Mouse (Mus musculus) kidney, embryonic 16.5 days (tissue): ENCODE results near the gene Olfr692. TPM values are rescaled to one million over a fixed set of nuclear protein-coding genes. Genes with fewer than 3 reads are reported as not detected.
"Not testable (repeated sequence)": the region's sequence is repeated elsewhere in the genome, so short reads cannot be mapped to it uniquely, and the experiment has no call there.

Source experiments
- ATAC-seq: fragments of 200-750 bp; cut with Nextera tagmentation; 2 replicates; pipeline ENCODE4 v1.8.0; 2017; ENCODE audit warnings: moderate TSS enrichment; ENCODE audit not compliant: low FRiP score, low TSS enrichment
- H3K27ac ChIP-seq: fragments of 300-500 bp; sonication (generic); 2 replicates; pipeline ENCODE4 v1.5.1; 2014; ENCODE audit warnings: low read length
- H3K27me3 ChIP-seq: fragments of 300-500 bp; sonication (generic); 2 replicates; pipeline ENCODE4 v1.6.1; 2014; ENCODE audit warnings: low read length, control low read depth, mixed read lengths; ENCODE audit not compliant: insufficient read depth
- H3K36me3 ChIP-seq: fragments of 300-500 bp; sonication (generic); 2 replicates; pipeline ENCODE4 v1.6.1; 2014; ENCODE audit warnings: low read length, control low read depth, mixed read lengths; ENCODE audit not compliant: insufficient read depth
- H3K4me1 ChIP-seq: fragments of 300-500 bp; sonication (generic); 2 replicates; pipeline ENCODE4 v1.6.1; 2014; ENCODE audit warnings: low read length, control low read depth, mixed read lengths; ENCODE audit not compliant: insufficient read depth
- H3K4me2 ChIP-seq: fragments of 300-500 bp; sonication (generic); replicated peaks from 2 replicates; pipeline ENCODE4 v1.6.1; 2014; ENCODE audit warnings: low read depth, low read length
- H3K4me3 ChIP-seq: fragments of 300-500 bp; sonication (generic); 2 replicates; pipeline ENCODE4 v1.5.1; 2014; ENCODE audit warnings: mild to moderate bottlenecking, low read length
- H3K9ac ChIP-seq: fragments of 300-500 bp; sonication (generic); replicated peaks from 2 replicates; pipeline ENCODE4 v1.6.1; 2014; ENCODE audit warnings: low read length
- H3K9me3 ChIP-seq: fragments of 300-500 bp; sonication (generic); 2 replicates; pipeline ENCODE4 v1.6.1; 2016; ENCODE audit warnings: low read length, control low read depth
- WGBS: fragments of 180-500 bp; shearing (Covaris S2); extraction: QIAGEN DNeasy Blood & Tissue Kit; methylation state at CpG from one replicate; pipeline ENCODE4 v1.1.7; 2014; 5-methylcytosine and 5-hydroxymethylcytosine counted together
- polyA plus RNA-seq: library from polyadenylated mRNA; unstranded; fragments of >200 nt; fragmentation: Nextera tagmentation; extraction: Ambion mirVana; gene quantifications from 2 replicates; pipeline ENCODE4 v1.2.1, GENCODE M21; 2015

The Olfr692 gene
- polyA plus RNA-seq, 1 experiment from 2014 or later = not detected

DNA sequence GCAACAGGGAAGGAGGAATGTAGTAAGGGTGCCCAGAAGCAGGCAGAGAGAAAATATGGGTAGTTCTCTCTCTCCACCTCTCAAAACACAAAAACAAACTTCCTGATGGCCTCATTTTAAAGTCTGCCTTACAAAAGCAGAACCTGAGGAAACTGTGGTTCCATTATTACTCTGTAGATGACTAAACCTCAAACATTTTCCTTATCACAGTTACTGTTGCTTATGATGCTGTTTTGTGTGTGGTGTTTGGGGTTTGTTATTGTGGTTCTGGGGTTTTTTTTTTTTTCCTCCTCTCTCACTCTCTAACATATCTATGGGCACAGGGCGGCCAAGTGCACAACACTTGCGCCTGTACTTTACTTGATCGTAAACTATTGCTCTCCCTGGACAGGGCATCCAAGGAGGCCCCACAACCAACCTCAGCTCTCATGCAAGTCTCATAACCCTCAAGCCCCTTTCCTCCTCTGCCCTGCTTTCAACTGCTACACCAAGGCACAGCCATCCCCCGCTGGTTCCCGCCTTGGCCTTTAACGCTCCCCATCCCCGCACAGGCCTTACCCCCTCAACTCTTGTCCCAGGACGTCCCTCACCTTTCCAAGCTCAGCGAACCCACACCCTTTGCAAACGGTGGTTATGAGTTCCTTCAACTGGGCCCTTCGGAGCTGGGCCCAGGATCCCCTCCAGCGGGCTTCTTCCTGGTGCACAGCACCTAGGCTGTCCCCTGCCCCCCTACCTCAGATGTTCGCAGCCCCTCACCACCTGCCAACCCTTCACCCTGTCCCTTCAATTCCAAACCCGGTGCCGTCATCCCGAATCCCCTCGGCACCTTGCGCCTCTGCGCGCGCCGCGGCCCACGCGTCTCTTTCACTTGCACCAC, 31.3 kb downstream of the Olfr692 start:
- Histone ChIP-seq H3K36me3 (no peaks in the 10 kb centered on the region), H3K27me3 (no peaks in the 10 kb centered on the region), H3K9ac (peak overlapping the region; percentile 92), H3K4me2 (peak overlapping the region; percentile 65), H3K4me1 (peaks cover 14% of the 10 kb centered on the region), H3K27ac (peak overlapping the region; percentile 63; the same call in 1 of the 2 replicates), H3K4me3 (peak overlapping the region; percentile 94), H3K9me3 (no peaks in the 10 kb centered on the region)
- under 1% methylated on average over 25 of the region's 25 CpGs for WGBS
- no peak; the same call in 1 of the 2 replicates for ATAC-seq

DNA sequence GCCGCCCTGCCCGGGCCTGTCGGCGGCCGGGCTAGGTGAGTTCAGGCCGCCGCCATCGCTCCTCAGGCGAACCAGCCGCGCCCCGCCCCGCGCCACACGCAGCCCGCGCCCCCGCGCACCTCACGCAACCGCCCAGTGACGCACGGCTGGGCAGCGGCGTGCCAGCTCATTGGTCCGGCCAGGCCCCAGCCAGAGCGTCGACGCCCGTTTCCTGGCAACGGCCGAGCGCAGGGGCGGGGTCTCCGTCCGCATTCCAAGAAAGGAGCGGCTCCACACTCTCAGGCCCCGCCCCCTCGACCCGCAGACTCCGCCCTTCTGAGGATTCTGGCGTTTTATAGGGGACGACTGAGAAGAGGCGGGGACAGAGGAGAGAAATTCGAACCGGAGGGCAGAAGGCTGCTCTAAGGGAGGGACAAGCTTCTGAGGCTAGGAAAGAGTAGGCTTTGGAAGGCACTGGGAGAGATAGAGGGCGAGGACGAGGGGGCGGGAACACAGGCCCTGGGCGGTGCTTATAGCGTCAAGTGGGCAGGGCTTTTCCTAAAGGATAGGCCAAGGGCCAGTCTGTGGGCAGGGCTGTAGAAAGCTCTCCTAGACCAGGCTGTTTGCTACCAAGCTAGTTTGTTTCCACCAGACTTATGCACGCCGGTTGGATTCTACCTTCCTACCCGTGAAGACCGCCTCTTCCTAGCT, 32.0 kb downstream of the Olfr692 start, which contains the start of gene Fam160a2:
Gene Fam160a2 (minus strand): TSS at position 120 of the 690 bp plus-strand sequence.
- peaks cover 14% of the 10 kb centered on the region for H3K4me1 ChIP-seq
- no peaks in the 10 kb centered on the region for H3K9me3 ChIP-seq
- peak within 1 kb of the TSS; percentile 87 for H3K27ac ChIP-seq
- H3K4me2 ChIP-seq = peak within 1 kb of the TSS; percentile 65
- H3K36me3 ChIP-seq = no peaks in the 10 kb centered on the region
- H3K9ac ChIP-seq = peak within 1 kb of the TSS; percentile 92
- under 1% methylated on average over 55 of the region's 55 CpGs for WGBS
- H3K27me3 ChIP-seq = no peaks in the 10 kb centered on the region
- H3K4me3 ChIP-seq = peak within 1 kb of the TSS; percentile 94
- peak; percentile 99 for ATAC-seq

DNA sequence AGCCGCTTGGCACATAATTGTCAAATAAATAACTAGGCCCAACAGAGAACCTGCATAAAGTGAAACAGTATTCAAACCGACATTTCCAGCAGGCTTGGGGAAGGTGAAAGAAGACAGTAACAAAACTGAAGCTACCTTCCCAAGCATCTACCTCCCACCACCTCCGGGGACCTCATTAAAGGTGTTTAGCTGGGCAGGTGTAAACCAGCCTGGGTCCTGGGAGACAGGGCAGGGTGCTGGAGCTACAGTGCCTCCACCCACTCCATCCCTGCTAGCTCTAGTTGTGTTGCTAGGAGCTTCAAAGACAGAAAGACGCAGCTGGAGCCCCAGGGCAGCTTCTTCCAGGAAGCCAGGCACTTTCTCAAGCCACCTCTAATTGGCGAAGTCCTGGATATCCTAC, 36.2 kb downstream of the Olfr692 start, which contains the start of gene Cnga4:
Gene Cnga4 (plus strand): TSS at position 301 of the 400 bp plus-strand sequence.
- H3K9ac ChIP-seq = no peak within 1 kb of the TSS
- no peaks in the 10 kb centered on the region for H3K36me3 ChIP-seq
- H3K27ac ChIP-seq = no peak within 1 kb of the TSS
- peaks cover 3% of the 10 kb centered on the region; the same call in 1 of the 2 replicates for H3K4me1 ChIP-seq
- no peak within 1 kb of the TSS for H3K4me3 ChIP-seq
- 73% methylated on average over 5 of the region's 5 CpGs for WGBS
- H3K9me3 ChIP-seq = no peaks in the 10 kb centered on the region
- no peak within 1 kb of the TSS for H3K4me2 ChIP-seq
- H3K27me3 ChIP-seq = no peaks in the 10 kb centered on the region
- ATAC-seq = no peak

GRCm38 (mm10) chr7:105406322-105406721, 38.3 kb downstream of the Olfr692 start:
- 83% methylated on average over 1 of the region's 1 CpGs for WGBS
- Histone ChIP-seq H3K4me1 (no peaks in the 10 kb centered on the region), H3K9me3 (no peaks in the 10 kb centered on the region), H3K4me2 (no peak overlapping the region), H3K36me3 (no peaks in the 10 kb centered on the region), H3K4me3 (no peak overlapping the region), H3K9ac (no peak overlapping the region), H3K27ac (no peak overlapping the region), H3K27me3 (no peaks in the 10 kb centered on the region)
- ATAC-seq = no peak

- not testable (repeated sequence) for H3K9ac ChIP-seq, ATAC-seq, H3K4me2 ChIP-seq, H3K4me1 ChIP-seq, H3K4me3 ChIP-seq, H3K36me3 ChIP-seq, H3K27ac ChIP-seq, H3K27me3 ChIP-seq, H3K9me3 ChIP-seq
- 60% methylated on average over 8 of the region's 8 CpGs for WGBS
Measured at GRCm38 (mm10) chr7:105411874-105412632, 44.0 kb downstream of the Olfr692 start.

DNA sequence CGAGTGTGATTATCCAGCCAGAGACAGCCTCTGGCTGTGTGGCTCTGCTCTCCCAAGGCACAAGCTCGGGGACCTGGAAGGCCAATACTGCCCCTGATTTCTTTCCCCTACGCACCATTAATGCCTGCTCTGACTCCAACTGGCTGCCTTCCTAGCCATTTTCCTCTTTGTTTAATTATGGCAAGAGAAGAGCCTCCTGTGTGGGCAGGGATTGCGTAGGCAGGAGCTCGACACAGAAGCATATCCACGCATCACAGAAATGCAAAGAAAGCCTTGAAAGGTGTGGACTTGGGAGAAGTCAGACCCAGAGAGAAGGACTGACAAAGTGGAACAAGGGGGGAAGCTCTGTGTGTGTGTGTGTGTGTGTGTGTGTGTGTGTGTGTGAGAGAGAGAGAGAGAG, 46.4 kb downstream of the Olfr692 start:
- no peaks in the 10 kb centered on the region for H3K9me3 ChIP-seq
- 59% methylated on average over 6 of the region's 6 CpGs for WGBS

DNA sequence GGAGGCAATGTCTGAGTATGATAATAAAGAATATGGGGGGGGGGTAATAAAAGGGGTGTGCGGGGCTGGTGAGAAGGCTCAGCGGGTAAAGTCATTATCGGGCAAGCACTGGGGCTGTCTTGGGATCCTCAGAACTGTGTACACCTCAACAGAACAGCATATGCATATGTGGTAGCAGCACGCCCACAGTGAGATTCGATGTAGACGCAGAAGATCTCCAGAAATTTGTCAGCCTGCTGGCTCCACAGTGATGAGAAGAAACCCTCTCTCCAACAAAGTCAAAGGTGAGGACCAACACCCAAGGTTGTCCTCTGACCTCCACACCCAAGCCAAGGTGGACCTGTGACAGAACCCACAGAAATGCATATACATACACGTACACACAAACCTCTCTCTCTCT, 48.5 kb downstream of the Olfr692 start:
- WGBS = 90% methylated on average over 7 of the region's 7 CpGs
- Histone ChIP-seq H3K9ac (no peak overlapping the region), H3K36me3 (no peaks in the 10 kb centered on the region), H3K9me3 (no peaks in the 10 kb centered on the region), H3K4me1 (no peaks in the 10 kb centered on the region), H3K4me3 (no peak overlapping the region), H3K27me3 (no peaks in the 10 kb centered on the region), H3K4me2 (no peak overlapping the region), H3K27ac (no peak overlapping the region)
- no peak for ATAC-seq

More for the DNA sequence above, 46.4 kb downstream of the Olfr692 start:
- no peaks in the 10 kb centered on the region for H3K27me3 ChIP-seq
- H3K4me2 ChIP-seq = no peak overlapping the region
- H3K4me1 ChIP-seq = no peaks in the 10 kb centered on the region
- no peaks in the 10 kb centered on the region for H3K36me3 ChIP-seq
- H3K27ac ChIP-seq = no peak overlapping the region
- H3K9ac ChIP-seq = no peak overlapping the region
- H3K4me3 ChIP-seq = no peak overlapping the region
- ATAC-seq = no peak

GRCm38 (mm10) chr7:105418106-105418505, 50.1 kb downstream of the Olfr692 start:
- H3K36me3 ChIP-seq = no peaks in the 10 kb centered on the region
- WGBS = 95% methylated on average over 5 of the region's 5 CpGs
- H3K4me2 ChIP-seq = no peak overlapping the region
- no peak for ATAC-seq
- H3K27ac ChIP-seq = no peak overlapping the region
- no peak overlapping the region for H3K9ac ChIP-seq
- no peaks in the 10 kb centered on the region for H3K4me1 ChIP-seq
- no peaks in the 10 kb centered on the region for H3K9me3 ChIP-seq
- no peaks in the 10 kb centered on the region for H3K27me3 ChIP-seq
- H3K4me3 ChIP-seq = no peak overlapping the region
